Mouse (Mus musculus) CD4-positive helper T cell, adult 2 months (primary cell): Measurements from ENCODE around the gene Slc17a9.

Experiments used
- DNase-seq: peaks from one replicate; pipeline ENCODE4 v3.0.0-alpha.2; 2012; ENCODE audit warnings: low read depth, missing footprints, low spot score

Gene Slc17a9

GRCm38 (mm10) chr2:180754976-180755688, 30.1 kb downstream of the Slc17a9 start:
- no peak for DNase-seq

- no peak for DNase-seq
Observed at GRCm38 (mm10) chr2:180755896-180756295, 30.8 kb downstream of the Slc17a9 start.

GRCm38 (mm10) chr2:180756786-180757185, 31.7 kb downstream of the Slc17a9 start:
- DNase-seq = no peak

GRCm38 (mm10) chr2:180758513-180759263, 33.6 kb downstream of the Slc17a9 start:
- no peak for DNase-seq

- DNase-seq = no peak
Observed at GRCm38 (mm10) chr2:180764986-180765385, 39.9 kb downstream of the Slc17a9 start.

- DNase-seq = no peak
Observed at GRCm38 (mm10) chr2:180765713-180766112, 40.6 kb downstream of the Slc17a9 start.

- no peak for DNase-seq
Observed at GRCm38 (mm10) chr2:180775223-180775622, 50.2 kb downstream of the Slc17a9 start.

GRCm38 (mm10) chr2:180775641-180776040, 50.6 kb downstream of the Slc17a9 start:
- DNase-seq = no peak

- no peak for DNase-seq
Observed at GRCm38 (mm10) chr2:180776793-180777192, 51.7 kb downstream of the Slc17a9 start, which contains the start of gene Bhlhe23. Bhlhe23 (minus strand) TSS chr2:180776900.

- DNase-seq = peak; percentile 46
Observed at GRCm38 (mm10) chr2:180779226-180780104, 54.4 kb downstream of the Slc17a9 start.

GRCm38 (mm10) chr2:180780282-180780681, 55.2 kb downstream of the Slc17a9 start:
- no peak for DNase-seq

- DNase-seq = peak; percentile 46
Observed at GRCm38 (mm10) chr2:180786732-180787131, 61.7 kb downstream of the Slc17a9 start.

- DNase-seq = no peak
Observed at GRCm38 (mm10) chr2:180787566-180788232, 62.6 kb downstream of the Slc17a9 start.

GRCm38 (mm10) chr2:180788386-180788785, 63.3 kb downstream of the Slc17a9 start:
- no peak for DNase-seq

- no peak for DNase-seq
Observed at GRCm38 (mm10) chr2:180788843-180789242, 63.8 kb downstream of the Slc17a9 start.

- peak; percentile 40 for DNase-seq
Observed at GRCm38 (mm10) chr2:180791674-180792073, 66.6 kb downstream of the Slc17a9 start.
